Mouse (Mus musculus): ENCODE data around the gene Tnni3k. TPM values are rescaled to one million over a fixed set of nuclear protein-coding genes. Genes with fewer than 3 reads are reported as not detected.

Gene Tnni3k
- polyA plus RNA-seq, 1 experiment: 0.05 TPM

GRCm38 (mm10) chr3:154786354-154786753 lies 268.9 kb downstream of the Tnni3k start:
- H3K27me3 ChIP-seq (replicated peaks; ENCODE audit: control insufficient read depth, insufficient read depth, low read length): no peaks in the 10 kb centered on the region; the same call in 1 of the 2 replicates
- WGBS: 90% methylated on average over 9 of the region's 9 CpGs
- no peak for TF ChIP-seq CTCF (conservative IDR thresholded peaks at IDR 0.05; ENCODE audit: insufficient read depth, insufficient read length, low read depth, low read length)
- TF ChIP-seq POLR2A (IDR thresholded peaks at IDR 0.05; ENCODE audit: low read depth, low read length): no peak
- H3K4me3 ChIP-seq (ENCODE audit: insufficient read depth, low read depth, low read length): no peak overlapping the region
- H3K27ac ChIP-seq (ENCODE audit: insufficient read depth, low read depth, low read length): no peak overlapping the region
- no peaks in the 10 kb centered on the region for H3K36me3 ChIP-seq (ENCODE audit: control insufficient read depth, insufficient read depth, low read length)
- DNase-seq: no peak
- no peaks in the 10 kb centered on the region for H3K4me1 ChIP-seq (ENCODE audit: control insufficient read depth, insufficient read depth, low read length)

- DNase-seq: no peak
- Histone ChIP-seq H3K27ac (ENCODE audit: insufficient read depth, low read depth, low read length) (no peak overlapping the region), H3K36me3 (ENCODE audit: control insufficient read depth, insufficient read depth, low read length) (no peaks in the 10 kb centered on the region), H3K27me3 (replicated peaks; ENCODE audit: control insufficient read depth, insufficient read depth, low read length) (no peaks in the 10 kb centered on the region; the same call in 1 of the 2 replicates), H3K4me1 (ENCODE audit: control insufficient read depth, insufficient read depth, low read length) (no peaks in the 10 kb centered on the region), H3K4me3 (ENCODE audit: insufficient read depth, low read depth, low read length) (no peak overlapping the region)
- 64% methylated on average over 6 of the region's 6 CpGs for WGBS
- TF ChIP-seq POLR2A (IDR thresholded peaks at IDR 0.05; ENCODE audit: low read depth, low read length): no peak
- no peak for TF ChIP-seq CTCF (conservative IDR thresholded peaks at IDR 0.05; ENCODE audit: insufficient read depth, insufficient read length, low read depth, low read length)
Measured at GRCm38 (mm10) chr3:154778836-154779595, 276.2 kb downstream of the Tnni3k start.

- no peak for TF ChIP-seq CTCF (conservative IDR thresholded peaks at IDR 0.05; ENCODE audit: insufficient read depth, insufficient read length, low read depth, low read length)
- TF ChIP-seq POLR2A (IDR thresholded peaks at IDR 0.05; ENCODE audit: low read depth, low read length): no peak
- WGBS: 91% methylated on average over 2 of the region's 2 CpGs
- no peak for DNase-seq
Measured at GRCm38 (mm10) chr3:154771651-154772050, 283.6 kb downstream of the Tnni3k start.

GRCm38 (mm10) chr3:154766321-154766720 lies 288.9 kb downstream of the Tnni3k start:
- 40% methylated on average over 4 of the region's 4 CpGs for WGBS
- TF ChIP-seq POLR2A (IDR thresholded peaks at IDR 0.05; ENCODE audit: low read depth, low read length): no peak
- no peak for TF ChIP-seq CTCF (conservative IDR thresholded peaks at IDR 0.05; ENCODE audit: insufficient read depth, insufficient read length, low read depth, low read length)
- Histone ChIP-seq H3K36me3 (ENCODE audit: control insufficient read depth, insufficient read depth, low read length) (no peaks in the 10 kb centered on the region), H3K4me1 (ENCODE audit: control insufficient read depth, insufficient read depth, low read length) (no peaks in the 10 kb centered on the region), H3K27me3 (replicated peaks; ENCODE audit: control insufficient read depth, insufficient read depth, low read length) (no peaks in the 10 kb centered on the region), H3K27ac (ENCODE audit: insufficient read depth, low read depth, low read length) (no peak overlapping the region), H3K4me3 (ENCODE audit: insufficient read depth, low read depth, low read length) (no peak overlapping the region)
- no peak for DNase-seq

More at GRCm38 (mm10) chr3:154771651-154772050, 283.6 kb downstream of the Tnni3k start:
- H3K4me1 ChIP-seq (ENCODE audit: control insufficient read depth, insufficient read depth, low read length): no peaks in the 10 kb centered on the region
- H3K36me3 ChIP-seq (ENCODE audit: control insufficient read depth, insufficient read depth, low read length): no peaks in the 10 kb centered on the region
- H3K4me3 ChIP-seq (ENCODE audit: insufficient read depth, low read depth, low read length): no peak overlapping the region
- H3K27ac ChIP-seq (ENCODE audit: insufficient read depth, low read depth, low read length): no peak overlapping the region
- H3K27me3 ChIP-seq (replicated peaks; ENCODE audit: control insufficient read depth, insufficient read depth, low read length): no peaks in the 10 kb centered on the region

DNA sequence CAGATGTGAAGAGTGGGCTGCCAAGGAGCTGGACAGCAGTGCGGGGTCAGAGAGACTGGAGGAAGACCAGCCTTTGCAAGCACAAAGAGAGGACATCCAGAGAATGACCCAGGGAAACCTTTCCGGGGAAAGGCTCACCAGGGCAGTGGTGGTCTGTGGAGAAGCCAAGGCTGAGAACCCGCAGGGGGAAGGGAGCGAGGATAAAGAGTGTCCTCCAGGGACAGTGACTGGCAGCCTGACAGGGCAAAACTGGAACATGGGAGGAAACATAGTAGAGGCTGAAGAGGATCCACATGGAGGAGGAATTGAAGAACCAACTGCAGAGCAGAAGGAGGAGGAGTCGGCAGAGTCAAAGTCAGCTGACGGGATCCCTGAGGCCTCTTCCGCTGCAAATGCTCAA lies 291.1 kb downstream of the Tnni3k start:
- WGBS: 72% methylated on average over 7 of the region's 7 CpGs
- H3K27ac ChIP-seq (ENCODE audit: insufficient read depth, low read depth, low read length): no peak overlapping the region
- no peaks in the 10 kb centered on the region for H3K27me3 ChIP-seq (replicated peaks; ENCODE audit: control insufficient read depth, insufficient read depth, low read length)
- H3K4me1 ChIP-seq (ENCODE audit: control insufficient read depth, insufficient read depth, low read length): no peaks in the 10 kb centered on the region
- no peaks in the 10 kb centered on the region for H3K36me3 ChIP-seq (ENCODE audit: control insufficient read depth, insufficient read depth, low read length)
- TF ChIP-seq POLR2A (IDR thresholded peaks at IDR 0.05; ENCODE audit: low read depth, low read length) (no peak), CTCF (conservative IDR thresholded peaks at IDR 0.05; ENCODE audit: insufficient read depth, insufficient read length, low read depth, low read length) (no peak)
- DNase-seq: no peak
- no peak overlapping the region for H3K4me3 ChIP-seq (ENCODE audit: insufficient read depth, low read depth, low read length)

DNA sequence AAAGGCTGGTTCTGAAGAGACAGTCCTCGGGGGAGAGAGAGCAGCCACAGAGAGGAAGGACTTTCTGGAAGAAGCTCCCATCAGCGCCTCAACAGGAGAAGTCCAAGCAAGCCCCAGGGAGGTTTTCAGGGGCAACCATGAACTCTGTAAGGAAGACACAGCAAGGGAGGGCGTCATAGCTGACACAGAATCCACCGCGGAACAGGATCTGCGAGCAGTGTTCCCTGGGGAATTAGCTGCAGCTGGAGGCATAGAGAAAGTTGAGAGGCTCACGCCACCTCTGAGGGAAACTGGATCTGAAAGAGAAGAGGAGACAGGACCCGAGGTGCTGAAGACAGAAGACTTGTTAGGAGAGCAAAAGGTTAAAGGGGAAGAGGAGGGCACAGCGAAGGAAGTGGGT lies 291.8 kb downstream of the Tnni3k start:
- H3K27ac ChIP-seq (ENCODE audit: insufficient read depth, low read depth, low read length): no peak overlapping the region
- H3K36me3 ChIP-seq (ENCODE audit: control insufficient read depth, insufficient read depth, low read length): no peaks in the 10 kb centered on the region
- WGBS: 27% methylated on average over 9 of the region's 9 CpGs
- no peaks in the 10 kb centered on the region for H3K27me3 ChIP-seq (replicated peaks; ENCODE audit: control insufficient read depth, insufficient read depth, low read length)
- no peak overlapping the region for H3K4me3 ChIP-seq (ENCODE audit: insufficient read depth, low read depth, low read length)
- no peaks in the 10 kb centered on the region for H3K4me1 ChIP-seq (ENCODE audit: control insufficient read depth, insufficient read depth, low read length)
- no peak for DNase-seq
- TF ChIP-seq CTCF (conservative IDR thresholded peaks at IDR 0.05; ENCODE audit: insufficient read depth, insufficient read length, low read depth, low read length) (no peak), POLR2A (IDR thresholded peaks at IDR 0.05; ENCODE audit: low read depth, low read length) (no peak)

DNA sequence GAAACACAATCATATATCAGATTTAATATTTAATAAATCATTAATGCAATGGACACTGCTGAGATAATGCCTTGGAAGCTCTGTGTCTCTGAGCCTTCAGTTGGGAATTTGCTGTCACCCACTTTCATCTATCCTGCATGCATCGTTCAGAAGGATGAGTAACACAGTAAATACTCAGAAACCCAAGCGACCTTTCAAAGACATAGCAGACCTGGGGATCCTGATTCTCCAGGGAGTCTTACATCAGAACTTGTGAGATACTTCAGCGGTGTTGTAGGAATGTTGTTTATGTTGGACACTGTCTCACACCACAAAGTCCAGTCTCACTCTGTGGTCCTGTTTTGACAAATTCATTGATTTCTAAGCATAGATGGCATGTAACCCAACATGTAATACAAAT lies 294.1 kb downstream of the Tnni3k start:
- Histone ChIP-seq H3K36me3 (ENCODE audit: control insufficient read depth, insufficient read depth, low read length) (no peaks in the 10 kb centered on the region), H3K4me3 (ENCODE audit: insufficient read depth, low read depth, low read length) (no peak overlapping the region), H3K4me1 (ENCODE audit: control insufficient read depth, insufficient read depth, low read length) (no peaks in the 10 kb centered on the region), H3K27ac (ENCODE audit: insufficient read depth, low read depth, low read length) (no peak overlapping the region), H3K27me3 (replicated peaks; ENCODE audit: control insufficient read depth, insufficient read depth, low read length) (no peaks in the 10 kb centered on the region)
- WGBS: 83% methylated on average over 3 of the region's 3 CpGs
- no peak for DNase-seq
- TF ChIP-seq POLR2A (IDR thresholded peaks at IDR 0.05; ENCODE audit: low read depth, low read length) (no peak), CTCF (conservative IDR thresholded peaks at IDR 0.05; ENCODE audit: insufficient read depth, insufficient read length, low read depth, low read length) (no peak)
